Mouse (Mus musculus): ENCODE measurements around the gene 1110008L16Rik.
"Not testable (repeated sequence)": the region's sequence is repeated elsewhere in the genome, so short reads cannot be mapped to it uniquely, and the experiment has no call there.

1110008L16Rik gene

DNA sequence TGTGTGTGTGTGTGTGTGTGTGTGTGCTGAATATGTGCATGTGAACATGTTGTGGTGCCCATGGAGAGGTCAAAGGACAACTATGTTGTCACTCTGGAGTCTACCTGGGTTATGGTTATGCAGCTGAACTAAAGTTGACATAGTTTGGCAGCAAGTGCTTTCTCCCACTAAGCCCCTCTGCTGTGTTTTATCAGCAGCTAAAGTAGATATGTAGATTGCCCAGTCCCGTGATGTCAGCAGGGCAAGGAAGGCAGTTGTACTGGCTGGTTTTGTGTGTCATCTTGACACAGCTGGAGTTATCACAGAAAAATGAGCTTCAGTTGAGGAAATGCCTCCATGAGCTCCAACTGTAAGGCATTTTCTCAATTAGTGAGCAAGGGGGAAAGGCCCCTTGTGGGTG, 43.7 kb downstream of the 1110008L16Rik start:
- CTCF ChIA-PET = not testable (repeated sequence)

DNA sequence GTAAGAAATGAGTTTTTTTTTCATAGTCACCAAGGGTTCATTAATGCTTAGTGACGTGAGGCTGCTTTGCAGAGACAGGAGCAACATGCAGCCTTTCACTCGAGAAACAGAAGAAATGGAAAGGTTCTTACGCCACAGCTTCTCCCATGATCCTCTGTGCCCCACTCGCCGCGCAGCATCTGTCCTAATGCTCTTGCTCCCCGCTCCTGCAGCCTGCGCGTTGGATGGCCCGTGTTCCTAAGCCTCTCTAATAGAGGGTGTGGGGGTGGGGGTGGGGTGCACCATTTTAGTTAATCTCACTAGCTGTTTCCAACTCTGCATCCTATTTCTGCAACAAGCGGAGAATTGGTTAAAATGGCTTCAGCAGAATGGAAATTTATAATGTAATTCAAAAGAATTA, 44.6 kb downstream of the 1110008L16Rik start:
- CTCF ChIA-PET = no interaction called here

DNA sequence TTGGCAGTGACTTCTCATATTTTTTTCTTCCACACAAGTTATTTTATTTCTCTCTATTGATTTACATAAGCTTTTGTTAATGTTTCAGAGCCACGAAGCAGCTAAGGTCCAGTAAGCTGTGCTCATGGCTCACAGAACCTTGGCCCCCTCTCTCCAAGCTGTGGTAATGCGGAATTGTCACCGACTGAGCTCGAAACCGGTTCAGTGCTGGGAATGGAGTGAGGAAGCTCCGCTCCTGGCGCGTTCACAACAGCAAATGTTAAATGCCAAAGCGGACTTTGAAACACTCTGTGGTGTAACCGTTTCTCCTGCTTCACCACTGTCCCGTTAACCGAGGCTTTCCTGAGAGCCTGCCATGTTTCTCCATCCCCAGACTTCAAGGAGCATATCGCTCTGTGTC, 45.2 kb downstream of the 1110008L16Rik start:
- CTCF ChIA-PET = no interaction called here

DNA sequence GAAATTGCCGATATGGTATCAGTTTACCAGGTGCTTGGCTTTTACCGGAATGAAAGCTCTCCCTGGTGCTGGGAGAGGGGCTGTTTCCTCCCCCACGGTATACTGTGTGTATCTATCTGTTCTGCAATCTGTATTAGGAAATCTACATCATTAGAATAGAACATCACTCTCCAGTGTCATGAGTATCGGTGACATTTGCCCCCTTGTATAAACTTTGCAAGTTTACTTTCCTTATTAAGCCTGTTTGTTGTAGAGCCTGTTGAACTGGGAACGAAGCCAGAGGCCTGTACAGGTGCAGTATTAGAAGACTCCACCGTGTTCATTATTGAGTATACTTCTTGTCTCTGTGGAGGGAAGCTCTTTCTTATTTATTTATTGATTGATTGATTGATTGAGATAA, 54.0 kb downstream of the 1110008L16Rik start:
- CTCF ChIA-PET = no interaction called here

DNA sequence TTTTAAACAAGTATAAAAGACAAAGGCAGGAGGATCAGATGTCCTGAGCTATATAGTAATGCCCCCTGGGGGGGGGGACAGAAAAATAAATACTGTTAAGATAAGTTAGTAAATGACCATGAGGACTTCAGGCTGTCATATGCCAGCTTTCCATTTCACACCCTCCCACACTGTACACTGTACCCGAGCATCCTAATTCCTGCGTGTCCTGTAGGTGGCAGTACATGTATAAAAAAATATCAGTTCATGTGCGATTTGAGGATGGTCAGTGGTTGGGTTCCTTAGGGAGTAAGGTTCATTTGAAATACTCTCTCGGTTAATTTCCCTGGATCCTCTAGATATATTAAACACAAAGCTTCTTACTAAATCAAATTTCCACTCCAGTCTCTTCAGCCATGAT, 55.5 kb downstream of the 1110008L16Rik start:
- CTCF ChIA-PET = interaction anchor here (0.5 to 1.2 kb wide), 2 partner anchors 56 to 144 kb away, joined by 3 read pairs; no protein-coding TSS in a partner anchor

- CTCF ChIA-PET = no interaction called here
Observed at GRCm38 (mm10) chr12:55357303-55357702, 57.9 kb downstream of the 1110008L16Rik start.

- CTCF ChIA-PET = interaction anchor here (0.6 kb wide), 1 partner anchor 88 kb away, joined by 9 read pairs; no protein-coding TSS in a partner anchor
Observed at GRCm38 (mm10) chr12:55360929-55361328, 61.6 kb downstream of the 1110008L16Rik start.

DNA sequence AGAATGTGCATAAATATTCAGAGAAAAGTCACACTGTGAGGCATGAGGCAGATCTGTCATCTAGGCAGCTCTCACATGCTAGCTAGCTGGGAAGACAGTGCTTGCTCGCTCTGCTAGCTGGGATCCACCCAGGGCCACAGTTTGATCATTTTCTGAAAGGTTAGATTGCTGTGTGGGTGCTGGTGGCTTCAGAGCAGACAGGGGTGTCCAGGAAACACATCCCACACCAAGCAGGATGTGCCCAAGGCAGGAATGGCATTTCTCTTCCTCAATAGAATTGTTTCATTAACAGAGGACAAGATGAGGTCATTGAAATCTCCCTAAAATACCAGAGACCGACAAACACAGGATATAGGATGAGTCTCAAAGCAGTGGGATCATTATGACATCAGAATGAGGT, 65.7 kb downstream of the 1110008L16Rik start:
- CTCF ChIA-PET = no interaction called here

DNA sequence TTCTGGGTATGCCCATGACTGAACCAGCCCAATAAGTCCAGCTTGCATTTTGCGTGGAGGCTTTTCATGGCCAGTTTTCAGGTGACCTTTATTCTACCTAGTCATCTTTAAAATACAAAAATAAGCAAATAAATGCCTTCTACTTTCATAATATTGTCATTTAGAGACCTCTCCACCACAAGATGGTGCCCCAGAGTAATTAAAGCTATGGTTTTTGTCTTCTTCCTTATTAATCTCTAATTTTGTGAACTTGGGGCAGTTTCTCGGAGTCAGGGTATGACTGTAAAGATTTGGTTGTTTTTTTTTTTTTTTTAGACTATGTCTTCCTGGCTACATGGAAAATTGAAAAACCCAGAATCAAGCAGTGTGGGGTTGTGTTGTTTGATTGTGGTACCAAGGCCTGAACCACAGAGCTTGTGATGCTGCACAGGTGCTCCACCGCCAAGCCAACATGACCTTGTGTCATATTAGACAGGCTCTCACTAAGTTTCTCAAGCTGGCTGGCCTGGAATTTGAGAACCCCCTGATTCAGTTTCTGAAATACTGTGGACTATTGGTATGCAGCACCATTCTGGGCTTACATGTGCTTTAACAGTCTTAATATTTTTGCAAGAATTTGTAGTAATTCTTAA, 73.2 kb downstream of the 1110008L16Rik start:
- CTCF ChIA-PET = interaction anchor here (0.6 to 1.6 kb wide), 6 partner anchors 15 to 288 kb away, joined by 3 to 22 read pairs (median 7); no protein-coding TSS in a partner anchor

GRCm38 (mm10) chr12:55376956-55377609, 77.7 kb downstream of the 1110008L16Rik start:
- CTCF ChIA-PET = no interaction called here

DNA sequence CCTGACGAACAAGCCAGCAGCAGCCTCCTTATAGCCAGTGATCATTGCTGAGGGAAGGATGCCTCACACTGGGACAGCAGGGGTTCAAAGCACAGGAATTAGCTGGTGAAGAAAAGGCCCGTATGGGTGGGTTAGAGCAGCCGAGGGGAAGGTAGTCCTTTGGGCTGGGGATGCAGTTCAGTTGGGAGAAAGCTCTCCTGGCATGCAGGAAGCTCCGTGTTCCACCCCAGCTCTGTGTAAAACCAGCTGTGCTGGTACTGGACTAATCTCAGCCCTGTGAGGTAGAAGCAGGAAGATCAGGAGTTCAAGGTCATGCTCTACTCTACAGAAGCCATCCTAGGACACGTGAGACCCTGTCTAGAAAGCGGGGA, 78.2 kb downstream of the 1110008L16Rik start:
- CTCF ChIA-PET = no interaction called here

- CTCF ChIA-PET = interaction anchor here (0.6 kb wide), 1 partner anchor 181 kb away, joined by 3 read pairs; the partner anchor contains the start of gene Aldoart2
Observed at GRCm38 (mm10) chr12:55384023-55384749, 84.8 kb downstream of the 1110008L16Rik start, which contains the start of gene Psma6. Gene Psma6, plus strand, starts transcription at chr12:55384222.

DNA sequence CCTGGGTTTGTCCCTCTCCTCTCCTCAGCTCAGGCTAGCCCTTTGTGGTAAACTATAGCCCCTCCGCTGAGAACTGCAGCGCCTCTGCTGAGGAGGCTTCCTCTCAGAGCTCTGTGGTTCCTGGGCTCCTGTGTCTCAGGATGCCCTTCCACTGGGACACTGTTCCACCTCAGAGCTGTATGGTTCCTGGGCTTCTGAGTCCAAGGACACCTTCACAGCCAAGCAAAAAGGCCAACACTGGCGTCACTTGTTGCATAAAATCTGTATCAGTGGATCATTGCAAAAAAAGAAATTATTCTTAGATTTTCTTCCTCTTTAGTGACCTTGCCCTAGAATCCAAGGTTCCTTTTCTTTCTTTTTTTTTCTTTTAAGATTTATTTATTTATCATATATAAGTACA, 85.4 kb downstream of the 1110008L16Rik start:
- CTCF ChIA-PET = no interaction called here

GRCm38 (mm10) chr12:55385931-55386330, 86.6 kb downstream of the 1110008L16Rik start:
- CTCF ChIA-PET = interaction anchor here (0.6 to 0.7 kb wide), 2 partner anchors 10 to 150 kb away, joined by 3 read pairs; no protein-coding TSS in a partner anchor

DNA sequence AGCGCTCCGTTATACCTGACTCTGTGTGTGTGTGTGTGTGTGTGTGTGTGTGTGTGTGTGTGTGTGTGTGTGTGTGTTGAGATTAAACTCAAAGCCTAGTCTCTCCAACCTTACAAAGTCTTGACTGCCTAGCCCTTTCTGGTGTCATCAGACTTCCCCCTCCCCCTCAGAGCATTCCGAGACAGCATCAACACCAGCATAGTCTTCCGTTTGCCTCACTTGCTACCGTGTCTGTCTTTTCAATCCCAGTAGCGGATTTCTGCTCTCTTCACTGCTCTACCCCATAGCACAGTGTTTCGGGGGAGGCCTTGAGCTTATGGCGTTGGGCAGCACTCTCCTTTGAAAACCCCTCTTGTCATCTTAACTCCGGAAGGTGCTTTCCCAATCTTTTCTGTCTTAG, 87.1 kb downstream of the 1110008L16Rik start:
- CTCF ChIA-PET = interaction anchor here (0.6 kb wide), 2 partner anchors 81 to 150 kb away, joined by 3 to 4 read pairs; no protein-coding TSS in a partner anchor

- CTCF ChIA-PET = interaction anchor here (0.6 to 1.0 kb wide), 4 partner anchors 11 to 92 kb away, joined by 3 to 8 read pairs (median 4); no protein-coding TSS in a partner anchor
Observed at GRCm38 (mm10) chr12:55387083-55387787, 87.9 kb downstream of the 1110008L16Rik start.

GRCm38 (mm10) chr12:55387788-55388465, 88.5 kb downstream of the 1110008L16Rik start:
- CTCF ChIA-PET = interaction anchor here (0.6 to 1.0 kb wide), 6 partner anchors 11 to 108 kb away, joined by 3 to 8 read pairs (median 4); no protein-coding TSS in a partner anchor

DNA sequence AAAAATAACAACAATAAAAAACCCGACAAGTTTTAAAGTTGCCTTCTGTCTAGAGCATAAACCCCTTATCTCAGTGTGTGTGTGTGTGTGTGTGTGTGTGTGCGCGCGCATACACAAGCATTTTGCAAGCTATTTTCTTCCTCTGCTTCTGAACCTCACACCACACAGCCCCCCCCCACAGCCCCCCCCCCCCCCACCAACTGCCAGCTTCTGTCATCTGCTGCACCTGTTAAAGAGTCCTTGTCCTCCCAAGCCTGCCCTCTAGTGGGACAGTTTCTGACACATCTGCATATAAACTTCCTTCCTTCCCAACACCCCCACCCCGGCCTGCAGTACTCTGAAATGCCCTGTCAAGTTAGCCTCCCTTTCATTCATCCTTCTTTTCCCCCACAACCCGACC, 89.1 kb downstream of the 1110008L16Rik start:
- CTCF ChIA-PET = interaction anchor here (0.6 to 1.0 kb wide), 4 partner anchors 16 to 107 kb away, joined by 3 to 8 read pairs (median 6); no protein-coding TSS in a partner anchor

GRCm38 (mm10) chr12:55389132-55390081, 90.0 kb downstream of the 1110008L16Rik start:
- CTCF ChIA-PET = interaction anchor here (0.7 kb wide), 1 partner anchor 17 kb away, joined by 3 read pairs; no protein-coding TSS in a partner anchor

DNA sequence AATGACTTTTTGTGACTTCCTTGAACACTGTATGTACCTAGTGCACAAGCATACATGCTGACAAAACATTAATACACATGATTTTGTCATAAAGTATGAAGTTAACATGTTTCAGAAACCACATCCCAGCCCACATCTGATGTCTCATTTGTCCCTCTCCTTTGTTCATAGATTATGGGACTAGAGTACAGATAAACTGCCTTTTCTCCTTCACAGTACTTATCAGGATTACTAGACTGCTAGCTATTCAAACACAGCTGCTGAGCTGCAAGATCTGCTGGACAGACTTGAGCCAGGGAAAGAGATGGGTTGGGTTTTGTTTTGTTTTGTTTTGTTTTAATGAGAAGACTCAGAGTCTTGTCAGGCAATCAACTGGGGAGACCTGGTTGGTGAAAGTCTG, 92.7 kb downstream of the 1110008L16Rik start:
- CTCF ChIA-PET = no interaction called here

All from spleen, embryonic (tissue).